Mouse (Mus musculus): ENCODE results near the gene Aspm. TPM values are rescaled to one million over a fixed set of nuclear protein-coding genes. Genes with fewer than 3 reads are reported as not detected.

Aspm gene
- polyA plus RNA-seq, 1 experiment from 2014 or later, result 4.9 TPM

DNA sequence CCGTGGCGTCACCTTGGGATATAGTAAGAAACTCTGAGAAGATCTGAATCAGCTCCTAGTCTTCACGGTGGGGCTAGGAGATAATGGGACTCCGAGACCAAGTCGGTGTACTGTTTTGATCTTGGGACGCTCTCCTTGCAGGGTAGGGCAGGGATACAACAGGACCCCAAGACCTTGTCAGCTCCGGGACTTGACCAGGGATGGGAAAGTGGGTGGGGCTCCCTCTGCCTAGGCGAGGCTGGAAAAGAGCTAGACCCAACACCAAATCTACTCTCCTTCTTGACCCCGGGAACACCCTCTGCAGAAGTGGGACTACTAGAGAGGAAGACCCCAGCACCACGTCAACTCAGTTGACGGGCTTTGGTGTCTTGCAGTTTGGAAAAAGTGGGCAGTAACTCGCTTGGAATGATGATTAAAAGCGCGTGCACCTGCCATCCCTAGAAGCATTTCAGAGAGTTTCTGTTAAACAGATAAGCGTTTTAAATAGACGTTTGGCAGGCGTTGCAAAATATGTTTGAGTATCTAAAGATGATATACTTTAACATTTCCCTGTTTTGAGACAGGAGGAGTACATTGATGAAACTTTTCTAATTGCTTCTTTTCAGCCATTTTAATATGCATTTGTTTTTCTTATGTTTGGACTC lies 776 bp downstream of the Aspm start:
- WGBS, result 2% methylated on average over 17 of the region's 17 CpGs
- ATAC-seq (ENCODE audit: low FRiP score), result peak; percentile 43; the same call in 1 of the 2 replicates

GRCm38 (mm10) chr1:139460807-139461206 lies 6.2 kb downstream of the Aspm start:
- H3K4me1 ChIP-seq (replicated peaks), result 0 out of 2 replicates have a peak, but pooled peaks cover 4% of the 10 kb centered on the region
- H3K9ac ChIP-seq, result no peak overlapping the region
- H3K27ac ChIP-seq, result no peak overlapping the region
- ATAC-seq (ENCODE audit: low FRiP score), result no peak
- H3K36me3 ChIP-seq, result 0 out of 2 replicates have a peak, but pooled peaks cover 3% of the 10 kb centered on the region
- no peaks in the 10 kb centered on the region for H3K9me3 ChIP-seq
- no peak overlapping the region for H3K4me3 ChIP-seq
- no peaks in the 10 kb centered on the region for H3K27me3 ChIP-seq
- WGBS, result 74% methylated on average over 5 of the region's 5 CpGs
- H3K4me2 ChIP-seq, result no peak overlapping the region

More for the DNA sequence above, 776 bp downstream of the Aspm start:
- H3K27ac ChIP-seq, result no peak overlapping the region
- peak overlapping the region; percentile 71 for H3K4me3 ChIP-seq
- H3K4me2 ChIP-seq, result peak overlapping the region; percentile 98
- H3K4me1 ChIP-seq (replicated peaks), result peaks cover 16% of the 10 kb centered on the region
- H3K36me3 ChIP-seq, result no peaks in the 10 kb centered on the region
- H3K27me3 ChIP-seq, result no peaks in the 10 kb centered on the region
- H3K9ac ChIP-seq, result peak overlapping the region; percentile 71
- H3K9me3 ChIP-seq, result no peaks in the 10 kb centered on the region

DNA sequence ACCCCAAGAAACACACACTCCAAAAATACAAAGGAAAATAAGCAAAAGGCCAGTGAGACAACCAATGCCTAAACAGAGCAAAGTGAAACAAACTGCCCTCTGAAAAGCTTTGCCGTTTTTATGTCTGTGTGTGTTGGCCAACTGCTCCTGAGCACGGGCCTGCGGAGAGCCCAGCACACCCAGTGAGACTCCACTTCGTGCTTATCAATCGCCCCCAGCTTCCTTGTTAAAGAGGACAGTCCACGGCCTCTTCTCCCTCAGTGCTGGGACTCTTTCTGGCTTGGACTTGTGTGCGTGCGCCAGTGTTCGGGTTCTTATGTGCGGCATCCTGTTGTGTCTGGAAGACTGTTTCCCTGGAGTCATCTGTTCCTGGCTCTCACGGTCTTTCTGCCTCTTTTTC lies 11.4 kb downstream of the Aspm start:
- Histone ChIP-seq H3K4me2 (no peak overlapping the region), H3K9ac (no peak overlapping the region), H3K4me3 (no peak overlapping the region), H3K27me3 (no peaks in the 10 kb centered on the region), H3K9me3 (no peaks in the 10 kb centered on the region), H3K27ac (no peak overlapping the region), H3K4me1 (replicated peaks) (no peaks in the 10 kb centered on the region), H3K36me3 (0 out of 2 replicates have a peak, but pooled peaks cover 3% of the 10 kb centered on the region)
- no peak for ATAC-seq (ENCODE audit: low FRiP score)
- 87% methylated on average over 11 of the region's 11 CpGs for WGBS

DNA sequence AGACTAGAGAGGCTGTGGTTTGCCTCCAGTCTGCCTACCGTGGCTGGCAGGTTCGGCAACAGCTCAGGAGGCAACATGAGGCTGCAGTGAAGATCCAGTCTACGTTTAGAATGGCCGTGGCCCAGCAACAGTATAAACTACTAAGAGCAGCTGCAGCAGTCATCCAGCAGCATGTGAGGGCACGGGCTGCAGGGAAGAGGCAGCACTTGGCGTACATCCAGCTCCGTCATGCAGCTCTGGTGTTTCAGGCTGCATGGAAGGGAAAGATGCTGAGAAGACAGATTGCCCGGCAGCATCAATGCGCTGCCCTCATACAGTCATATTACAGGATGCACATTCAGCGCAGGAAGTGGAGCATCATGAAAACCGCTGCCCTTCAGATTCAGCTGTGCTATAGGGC lies 24.3 kb downstream of the Aspm start:
- H3K27ac ChIP-seq, result no peak overlapping the region
- H3K9ac ChIP-seq, result no peak overlapping the region
- H3K9me3 ChIP-seq, result no peaks in the 10 kb centered on the region
- no peak overlapping the region for H3K4me3 ChIP-seq
- peaks cover 30% of the 10 kb centered on the region for H3K36me3 ChIP-seq
- no peaks in the 10 kb centered on the region for H3K4me1 ChIP-seq (replicated peaks)
- no peaks in the 10 kb centered on the region for H3K27me3 ChIP-seq
- no peak for ATAC-seq (ENCODE audit: low FRiP score)
- no peak overlapping the region for H3K4me2 ChIP-seq
- 91% methylated on average over 11 of the region's 11 CpGs for WGBS

DNA sequence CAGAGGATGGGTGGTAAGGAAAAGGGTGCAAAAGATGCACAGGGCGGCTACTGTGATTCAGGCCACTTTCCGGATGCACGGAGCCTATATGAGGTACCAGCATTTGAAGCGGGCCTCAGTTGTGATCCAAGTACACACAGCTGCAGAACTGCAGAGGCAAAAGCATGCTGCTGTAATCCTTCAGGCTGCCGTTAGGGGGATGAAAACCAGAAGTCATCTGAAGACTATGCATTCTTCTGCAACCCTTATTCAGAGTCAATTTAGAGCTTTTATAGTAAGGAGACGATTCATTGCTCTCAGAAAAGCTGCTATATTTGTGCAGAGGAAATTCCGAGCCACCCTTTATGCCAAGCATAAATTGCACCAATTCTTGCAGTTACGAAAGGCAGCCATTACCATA lies 25.7 kb downstream of the Aspm start:
- no peak overlapping the region for H3K9ac ChIP-seq
- peaks cover 22% of the 10 kb centered on the region; the same call in 1 of the 2 replicates for H3K36me3 ChIP-seq
- 91% methylated on average over 8 of the region's 8 CpGs for WGBS
- no peaks in the 10 kb centered on the region for H3K9me3 ChIP-seq
- H3K4me2 ChIP-seq, result no peak overlapping the region
- H3K27me3 ChIP-seq, result no peaks in the 10 kb centered on the region
- no peak overlapping the region for H3K27ac ChIP-seq
- H3K4me1 ChIP-seq (replicated peaks), result no peaks in the 10 kb centered on the region
- no peak for ATAC-seq (ENCODE audit: low FRiP score)
- no peak overlapping the region for H3K4me3 ChIP-seq

- Histone ChIP-seq H3K36me3 (peaks cover 20% of the 10 kb centered on the region; the same call in 1 of the 2 replicates), H3K9ac (no peak overlapping the region), H3K27me3 (no peaks in the 10 kb centered on the region), H3K27ac (no peak overlapping the region), H3K9me3 (no peaks in the 10 kb centered on the region), H3K4me3 (no peak overlapping the region), H3K4me1 (replicated peaks) (no peaks in the 10 kb centered on the region), H3K4me2 (no peak overlapping the region)
- ATAC-seq (ENCODE audit: low FRiP score), result no peak
- WGBS, result 89% methylated on average over 4 of the region's 4 CpGs
Observed at GRCm38 (mm10) chr1:139481146-139481545, 26.6 kb downstream of the Aspm start.

DNA sequence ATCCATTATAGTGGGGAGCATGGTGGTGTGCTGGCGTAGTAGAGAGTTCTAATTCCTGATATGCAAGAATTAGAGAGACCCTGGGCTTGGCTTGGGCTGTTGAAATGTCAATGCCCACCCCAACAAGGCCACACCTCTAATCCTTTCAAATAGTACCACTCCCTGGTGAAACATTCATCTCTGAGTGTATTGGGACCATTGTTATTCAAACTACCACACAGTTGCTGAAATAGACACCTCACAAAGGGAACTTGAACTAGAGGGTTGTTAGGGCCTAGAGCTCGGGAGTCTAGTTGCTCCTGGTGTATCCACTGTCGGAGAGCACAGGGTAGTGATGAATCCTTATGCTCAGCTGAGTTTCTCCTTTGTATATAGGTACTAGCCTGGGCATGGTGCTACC lies 40.1 kb downstream of the Aspm start:
- no peak overlapping the region for H3K4me2 ChIP-seq
- WGBS, result 66% methylated on average over 3 of the region's 3 CpGs

GRCm38 (mm10) chr1:139495408-139495807 lies 40.8 kb downstream of the Aspm start:
- no peaks in the 10 kb centered on the region for H3K4me1 ChIP-seq (replicated peaks)
- no peaks in the 10 kb centered on the region for H3K9me3 ChIP-seq
- H3K4me2 ChIP-seq, result no peak overlapping the region
- H3K9ac ChIP-seq, result no peak overlapping the region
- no peaks in the 10 kb centered on the region for H3K27me3 ChIP-seq
- H3K4me3 ChIP-seq, result no peak overlapping the region
- 95% methylated on average over 2 of the region's 2 CpGs for WGBS
- H3K27ac ChIP-seq, result no peak overlapping the region
- peaks cover 13% of the 10 kb centered on the region; the same call in 1 of the 2 replicates for H3K36me3 ChIP-seq
- ATAC-seq (ENCODE audit: low FRiP score), result no peak

More for the DNA sequence above, 40.1 kb downstream of the Aspm start:
- Histone ChIP-seq H3K9me3 (no peaks in the 10 kb centered on the region), H3K4me1 (replicated peaks) (no peaks in the 10 kb centered on the region), H3K4me3 (no peak overlapping the region), H3K36me3 (peaks cover 20% of the 10 kb centered on the region), H3K27ac (no peak overlapping the region), H3K9ac (no peak overlapping the region), H3K27me3 (no peaks in the 10 kb centered on the region)
- no peak for ATAC-seq (ENCODE audit: low FRiP score)

- 90% methylated on average over 3 of the region's 3 CpGs for WGBS
- Histone ChIP-seq H3K36me3 (peaks cover 11% of the 10 kb centered on the region; the same call in 1 of the 2 replicates), H3K9me3 (no peaks in the 10 kb centered on the region), H3K4me3 (no peak overlapping the region), H3K27ac (no peak overlapping the region), H3K27me3 (no peaks in the 10 kb centered on the region), H3K4me2 (no peak overlapping the region), H3K9ac (no peak overlapping the region), H3K4me1 (replicated peaks) (no peaks in the 10 kb centered on the region)
- no peak for ATAC-seq (ENCODE audit: low FRiP score)
Observed at GRCm38 (mm10) chr1:139496212-139496611, 41.6 kb downstream of the Aspm start.

- H3K4me2 ChIP-seq, result no peak overlapping the region
- H3K9me3 ChIP-seq, result no peaks in the 10 kb centered on the region
- H3K27me3 ChIP-seq, result no peaks in the 10 kb centered on the region
- no peak overlapping the region for H3K27ac ChIP-seq
- H3K36me3 ChIP-seq, result no peaks in the 10 kb centered on the region
- no peaks in the 10 kb centered on the region for H3K4me1 ChIP-seq (replicated peaks)
- no peak overlapping the region for H3K4me3 ChIP-seq
- no peak for ATAC-seq (ENCODE audit: low FRiP score)
- H3K9ac ChIP-seq, result no peak overlapping the region
Observed at GRCm38 (mm10) chr1:139499751-139500150, 45.2 kb downstream of the Aspm start.

DNA sequence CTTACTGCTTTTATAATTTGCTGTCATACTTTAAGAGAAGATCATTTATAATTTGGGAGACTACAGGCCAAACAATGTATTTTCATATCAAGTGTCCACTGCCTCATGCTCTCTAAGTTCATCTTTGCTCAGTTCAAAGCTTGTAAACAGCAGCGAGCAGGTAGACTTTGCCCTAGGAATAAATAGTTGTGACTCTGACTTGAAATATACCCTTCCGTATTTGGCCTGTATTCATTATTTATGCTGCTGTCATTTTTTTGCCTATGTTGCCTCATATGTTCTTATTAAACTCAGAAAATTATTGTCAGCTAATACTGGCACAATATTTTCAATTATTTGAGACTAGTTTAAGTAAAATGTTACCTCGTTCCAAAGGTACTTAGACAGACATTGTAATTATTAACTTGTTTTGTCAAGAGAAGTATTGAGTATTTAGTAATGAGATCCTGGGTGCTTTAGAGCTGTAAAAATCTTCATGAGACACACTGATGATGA lies 46.7 kb downstream of the Aspm start, which contains the start of gene F13b:
Gene F13b (plus strand): TSS at position 445 of the 495 bp plus-strand sequence.
- Histone ChIP-seq H3K4me1 (replicated peaks) (no peaks in the 10 kb centered on the region), H3K27me3 (no peaks in the 10 kb centered on the region), H3K9me3 (no peaks in the 10 kb centered on the region), H3K9ac (no peak within 1 kb of the TSS), H3K27ac (no peak within 1 kb of the TSS), H3K36me3 (no peaks in the 10 kb centered on the region), H3K4me2 (no peak within 1 kb of the TSS), H3K4me3 (no peak within 1 kb of the TSS)
- no peak for ATAC-seq (ENCODE audit: low FRiP score)
- WGBS, result 93% methylated on average over 3 of the region's 3 CpGs

GRCm38 (mm10) chr1:139514556-139514955 lies 60.0 kb downstream of the Aspm start:
- WGBS, result 92% methylated on average over 12 of the region's 12 CpGs
- ATAC-seq (ENCODE audit: low FRiP score), result no peak
- Histone ChIP-seq H3K4me1 (replicated peaks) (no peaks in the 10 kb centered on the region), H3K4me3 (no peak overlapping the region), H3K27me3 (no peaks in the 10 kb centered on the region), H3K27ac (no peak overlapping the region), H3K9me3 (no peaks in the 10 kb centered on the region), H3K4me2 (no peak overlapping the region), H3K36me3 (no peaks in the 10 kb centered on the region), H3K9ac (no peak overlapping the region)

Data from hindbrain, embryonic 13.5 days (tissue).